Mouse (Mus musculus): ENCODE measurements around the gene Blzf1. TPM values are rescaled to one million over a fixed set of nuclear protein-coding genes. Genes with fewer than 3 reads are reported as not detected.
A peak's percentile ranks its signal among the peaks of the same experiment; 100 is the strongest.

Gene Blzf1
- polyA plus RNA-seq, 1 experiment from 2014 or later = 25.8 TPM

DNA sequence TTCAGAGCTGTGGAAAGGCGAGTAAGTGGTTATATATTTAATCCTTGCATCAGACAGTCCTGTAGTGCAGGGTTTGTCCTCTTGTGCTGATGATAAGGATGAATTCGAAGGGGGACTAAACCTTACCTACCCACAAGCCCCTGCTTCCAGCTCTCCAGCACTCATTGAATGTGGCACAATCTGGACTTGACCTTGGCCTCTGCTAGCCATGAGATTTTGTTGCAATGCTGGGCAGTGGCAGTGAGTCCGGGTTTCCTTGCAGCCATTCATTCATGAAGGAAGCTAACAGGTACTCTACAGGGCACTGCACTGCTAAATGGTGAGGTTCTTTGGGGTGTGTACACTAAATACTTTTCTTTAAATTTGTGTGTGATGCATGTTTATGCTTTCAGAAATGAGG lies 52.5 kb downstream of the Blzf1 start:
- no peak overlapping the region for H3K9ac ChIP-seq (ENCODE audit: low read depth, low read length)
- WGBS (ENCODE audit: insufficient replicate concordance) = 72% methylated on average over 3 of the region's 3 CpGs
- no peak overlapping the region for H3K4me2 ChIP-seq
- no peaks in the 10 kb centered on the region for H3K27me3 ChIP-seq (ENCODE audit: control insufficient read depth, insufficient read depth, low read length)
- H3K36me3 ChIP-seq (ENCODE audit: control insufficient read depth, insufficient read depth, low read length) = peaks cover 2% of the 10 kb centered on the region; the same call in 1 of the 2 replicates
- peaks cover 10% of the 10 kb centered on the region for H3K4me1 ChIP-seq (ENCODE audit: control insufficient read depth, insufficient read depth, low read length)
- no peak for ATAC-seq (replicated peaks; ENCODE audit: insufficient number of reproducible peaks, low FRiP score, low TSS enrichment)
- no peak overlapping the region for H3K4me3 ChIP-seq (ENCODE audit: low read depth, low read length)
- H3K27ac ChIP-seq (ENCODE audit: low read depth, low read length) = no peak overlapping the region
- H3K9me3 ChIP-seq (replicated peaks; ENCODE audit: control insufficient read depth, low read length) = no peaks in the 10 kb centered on the region

DNA sequence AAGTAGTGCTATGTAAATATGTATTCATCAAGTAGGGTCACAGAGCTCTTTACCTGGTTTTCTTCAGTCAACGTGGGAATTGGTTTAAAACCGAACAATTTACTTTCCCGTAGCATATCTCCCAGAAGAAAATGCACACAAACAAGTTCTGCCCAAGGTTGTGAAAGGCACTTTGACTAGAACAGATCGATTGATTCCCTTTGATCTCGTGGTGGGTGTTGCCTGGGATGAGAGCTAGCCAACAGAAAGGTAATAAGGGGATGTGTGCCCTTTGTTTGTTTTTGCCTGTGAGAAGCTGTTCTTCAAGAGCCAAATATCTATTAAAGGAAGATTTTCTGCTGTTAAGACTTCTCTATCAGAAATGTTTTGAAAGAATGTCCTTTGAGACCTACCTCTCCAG lies 54.7 kb downstream of the Blzf1 start:
- H3K36me3 ChIP-seq (ENCODE audit: control insufficient read depth, insufficient read depth, low read length) = peaks cover 2% of the 10 kb centered on the region; the same call in 1 of the 2 replicates
- peaks cover 14% of the 10 kb centered on the region for H3K4me1 ChIP-seq (ENCODE audit: control insufficient read depth, insufficient read depth, low read length)
- H3K4me3 ChIP-seq (ENCODE audit: low read depth, low read length) = no peak overlapping the region
- H3K27ac ChIP-seq (ENCODE audit: low read depth, low read length) = no peak overlapping the region
- 68% methylated on average over 5 of the region's 5 CpGs for WGBS (ENCODE audit: insufficient replicate concordance)
- ATAC-seq (replicated peaks; ENCODE audit: insufficient number of reproducible peaks, low FRiP score, low TSS enrichment) = no peak
- H3K27me3 ChIP-seq (ENCODE audit: control insufficient read depth, insufficient read depth, low read length) = no peaks in the 10 kb centered on the region
- H3K9me3 ChIP-seq (replicated peaks; ENCODE audit: control insufficient read depth, low read length) = no peaks in the 10 kb centered on the region
- H3K4me2 ChIP-seq = no peak overlapping the region
- H3K9ac ChIP-seq (ENCODE audit: low read depth, low read length) = no peak overlapping the region

DNA sequence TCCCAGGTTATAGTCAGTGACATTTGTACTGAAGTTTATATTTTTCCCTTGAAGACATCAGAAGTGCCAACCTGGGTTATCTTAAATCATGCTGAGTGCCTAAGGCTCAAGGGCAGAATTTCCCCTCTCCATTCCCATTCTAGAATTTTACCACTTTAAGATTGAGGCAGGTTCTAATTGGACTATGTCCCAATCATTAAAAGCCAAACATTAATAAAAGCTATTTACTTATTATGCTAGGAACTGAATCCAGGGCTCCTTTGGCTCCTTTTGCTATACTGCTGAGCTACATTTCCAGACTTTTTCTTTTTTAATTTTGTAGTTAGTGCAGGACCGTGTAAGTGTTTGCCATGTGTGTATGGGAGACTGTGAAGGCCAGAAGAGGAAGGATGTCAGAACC lies 55.9 kb downstream of the Blzf1 start:
- H3K27ac ChIP-seq (ENCODE audit: low read depth, low read length) = no peak overlapping the region
- no peak for ATAC-seq (replicated peaks; ENCODE audit: insufficient number of reproducible peaks, low FRiP score, low TSS enrichment)
- no peaks in the 10 kb centered on the region for H3K36me3 ChIP-seq (ENCODE audit: control insufficient read depth, insufficient read depth, low read length)
- no peak overlapping the region for H3K4me2 ChIP-seq
- H3K4me3 ChIP-seq (ENCODE audit: low read depth, low read length) = no peak overlapping the region
- H3K9me3 ChIP-seq (replicated peaks; ENCODE audit: control insufficient read depth, low read length) = no peaks in the 10 kb centered on the region
- peaks cover 15% of the 10 kb centered on the region for H3K4me1 ChIP-seq (ENCODE audit: control insufficient read depth, insufficient read depth, low read length)
- H3K9ac ChIP-seq (ENCODE audit: low read depth, low read length) = no peak overlapping the region
- no peaks in the 10 kb centered on the region for H3K27me3 ChIP-seq (ENCODE audit: control insufficient read depth, insufficient read depth, low read length)
- 78% methylated on average over 1 of the region's 1 CpGs for WGBS (ENCODE audit: insufficient replicate concordance)

DNA sequence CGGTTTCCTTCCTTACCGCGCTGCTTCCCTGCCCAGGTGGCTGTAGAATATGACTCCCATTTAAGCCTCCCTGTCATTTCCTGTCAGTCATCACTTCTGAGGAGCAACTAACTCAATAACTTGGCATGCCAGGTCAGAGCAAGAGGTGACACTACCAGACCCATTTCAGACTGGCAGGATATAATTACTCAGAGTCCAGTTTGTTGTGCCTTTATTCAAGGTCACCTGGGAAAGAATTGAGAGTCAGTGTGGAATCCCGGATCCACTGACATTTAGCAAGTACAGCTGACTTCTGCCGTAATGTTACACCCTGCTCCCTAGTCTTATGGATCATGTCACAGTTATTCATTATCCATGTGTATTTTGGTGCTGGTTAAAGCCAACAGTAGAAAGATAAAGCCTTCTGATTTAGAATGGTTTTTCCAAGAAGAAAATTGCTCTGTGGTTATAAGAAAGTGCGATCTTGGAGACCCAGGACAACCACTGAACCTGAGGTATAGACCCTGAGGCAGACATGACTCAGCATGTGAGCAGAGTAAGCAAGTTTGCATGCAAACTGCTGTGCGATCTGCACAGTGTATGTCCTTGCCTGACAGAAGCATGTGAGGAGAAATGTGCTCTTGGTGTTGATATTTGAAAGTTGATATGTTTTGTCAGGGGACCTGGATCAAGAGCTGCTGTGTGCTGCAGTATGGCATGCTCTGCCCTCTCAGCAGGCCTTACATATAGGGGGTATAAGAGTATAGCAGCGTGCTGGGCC lies 56.7 kb downstream of the Blzf1 start:
- Histone ChIP-seq H3K9me3 (replicated peaks; ENCODE audit: control insufficient read depth, low read length) (no peaks in the 10 kb centered on the region), H3K4me2 (peak overlapping the region; percentile 92), H3K4me1 (ENCODE audit: control insufficient read depth, insufficient read depth, low read length) (peaks cover 15% of the 10 kb centered on the region), H3K9ac (ENCODE audit: low read depth, low read length) (peak overlapping the region; percentile 87; the same call in 1 of the 2 replicates), H3K27me3 (ENCODE audit: control insufficient read depth, insufficient read depth, low read length) (no peaks in the 10 kb centered on the region), H3K27ac (ENCODE audit: low read depth, low read length) (no peak overlapping the region), H3K4me3 (ENCODE audit: low read depth, low read length) (peak overlapping the region; percentile 79), H3K36me3 (ENCODE audit: control insufficient read depth, insufficient read depth, low read length) (no peaks in the 10 kb centered on the region)
- ATAC-seq (replicated peaks; ENCODE audit: insufficient number of reproducible peaks, low FRiP score, low TSS enrichment) = no peak
- 59% methylated on average over 8 of the region's 8 CpGs for WGBS (ENCODE audit: insufficient replicate concordance)

DNA sequence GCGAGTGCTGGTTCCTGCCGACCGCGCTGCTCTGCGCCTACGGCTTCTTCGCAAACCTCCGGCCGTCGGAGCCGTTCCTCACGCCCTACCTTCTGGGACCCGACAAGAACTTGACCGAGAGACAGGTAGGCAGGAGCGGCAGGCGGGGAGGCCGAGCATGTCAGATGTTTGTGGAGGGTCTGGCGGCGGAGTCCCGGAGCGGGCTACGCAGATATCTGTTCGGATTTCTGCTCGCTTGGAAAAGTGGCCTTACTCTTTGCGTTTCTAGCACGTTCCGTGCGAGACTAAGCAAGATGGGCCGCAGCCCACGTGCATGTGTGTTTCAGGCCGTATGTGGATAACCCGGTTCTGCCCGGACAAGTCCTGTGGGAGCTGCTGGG lies 58.0 kb downstream of the Blzf1 start:
- no peak; the same call in none of the 2 replicates for ATAC-seq (replicated peaks; ENCODE audit: insufficient number of reproducible peaks, low FRiP score, low TSS enrichment)
- peak overlapping the region; percentile 92 for H3K4me2 ChIP-seq
- H3K9me3 ChIP-seq (replicated peaks; ENCODE audit: control insufficient read depth, low read length) = no peaks in the 10 kb centered on the region
- peak overlapping the region; percentile 87 for H3K9ac ChIP-seq (ENCODE audit: low read depth, low read length)
- no peaks in the 10 kb centered on the region for H3K27me3 ChIP-seq (ENCODE audit: control insufficient read depth, insufficient read depth, low read length)
- WGBS (ENCODE audit: insufficient replicate concordance) = under 1% methylated on average over 33 of the region's 33 CpGs
- H3K27ac ChIP-seq (ENCODE audit: low read depth, low read length) = peak overlapping the region; percentile 60
- H3K4me1 ChIP-seq (ENCODE audit: control insufficient read depth, insufficient read depth, low read length) = peaks cover 15% of the 10 kb centered on the region
- H3K36me3 ChIP-seq (ENCODE audit: control insufficient read depth, insufficient read depth, low read length) = no peaks in the 10 kb centered on the region
- H3K4me3 ChIP-seq (ENCODE audit: low read depth, low read length) = peak overlapping the region; percentile 79

- H3K4me1 ChIP-seq (ENCODE audit: control insufficient read depth, insufficient read depth, low read length) = peaks cover 15% of the 10 kb centered on the region
- H3K27me3 ChIP-seq (ENCODE audit: control insufficient read depth, insufficient read depth, low read length) = no peaks in the 10 kb centered on the region
- H3K36me3 ChIP-seq (ENCODE audit: control insufficient read depth, insufficient read depth, low read length) = no peaks in the 10 kb centered on the region
- peak within 1 kb of the TSS; percentile 79 for H3K4me3 ChIP-seq (ENCODE audit: low read depth, low read length)
- peak within 1 kb of the TSS; percentile 92 for H3K4me2 ChIP-seq
- peak; percentile 96 for ATAC-seq (replicated peaks; ENCODE audit: insufficient number of reproducible peaks, low FRiP score, low TSS enrichment)
- no peaks in the 10 kb centered on the region for H3K9me3 ChIP-seq (replicated peaks; ENCODE audit: control insufficient read depth, low read length)
- WGBS (ENCODE audit: insufficient replicate concordance) = 2% methylated on average over 56 of the region's 79 CpGs
- H3K9ac ChIP-seq (ENCODE audit: low read depth, low read length) = peak within 1 kb of the TSS; percentile 87
- H3K27ac ChIP-seq (ENCODE audit: low read depth, low read length) = peak within 1 kb of the TSS; percentile 90
Observed at GRCm38 (mm10) chr1:164248465-164249331, 58.6 kb downstream of the Blzf1 start, which contains the start of gene Slc19a2. Gene Slc19a2 (plus strand): TSS chr1:164249046.

DNA sequence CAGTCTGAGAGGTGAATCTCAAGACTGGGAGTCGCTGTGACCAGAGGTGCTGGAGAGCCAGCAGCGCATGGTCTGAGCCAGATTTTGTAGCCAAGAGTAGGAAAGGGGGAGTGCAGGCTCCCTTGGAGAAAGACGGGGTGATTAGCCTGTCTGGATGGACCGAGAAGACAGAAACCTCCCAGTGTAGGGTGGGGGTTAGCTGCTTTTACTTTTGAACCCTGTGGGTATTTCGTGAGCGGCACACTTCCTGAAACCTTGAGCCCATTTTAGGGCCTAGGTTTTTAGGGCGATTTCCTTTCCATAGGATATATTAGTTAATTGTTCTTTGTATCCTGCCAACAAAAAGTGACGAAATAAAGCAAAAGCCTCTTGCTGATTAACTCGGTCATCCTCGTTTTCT lies 59.3 kb downstream of the Blzf1 start:
- no peaks in the 10 kb centered on the region for H3K9me3 ChIP-seq (replicated peaks; ENCODE audit: control insufficient read depth, low read length)
- peak overlapping the region; percentile 79 for H3K4me3 ChIP-seq (ENCODE audit: low read depth, low read length)
- peak overlapping the region; percentile 90 for H3K27ac ChIP-seq (ENCODE audit: low read depth, low read length)
- peak overlapping the region; percentile 75 for H3K9ac ChIP-seq (ENCODE audit: low read depth, low read length)
- WGBS (ENCODE audit: insufficient replicate concordance) = 8% methylated on average over 10 of the region's 10 CpGs
- H3K36me3 ChIP-seq (ENCODE audit: control insufficient read depth, insufficient read depth, low read length) = no peaks in the 10 kb centered on the region
- H3K27me3 ChIP-seq (ENCODE audit: control insufficient read depth, insufficient read depth, low read length) = no peaks in the 10 kb centered on the region
- ATAC-seq (replicated peaks; ENCODE audit: insufficient number of reproducible peaks, low FRiP score, low TSS enrichment) = no peak
- H3K4me1 ChIP-seq (ENCODE audit: control insufficient read depth, insufficient read depth, low read length) = peaks cover 15% of the 10 kb centered on the region
- H3K4me2 ChIP-seq = peak overlapping the region; percentile 63

- 42% methylated on average over 8 of the region's 8 CpGs for WGBS (ENCODE audit: insufficient replicate concordance)
- Histone ChIP-seq H3K27ac (ENCODE audit: low read depth, low read length) (peak overlapping the region; percentile 90; the same call in 1 of the 2 replicates), H3K36me3 (ENCODE audit: control insufficient read depth, insufficient read depth, low read length) (no peaks in the 10 kb centered on the region)
Observed at GRCm38 (mm10) chr1:164247442-164247841, 59.8 kb downstream of the Blzf1 start.

More at GRCm38 (mm10) chr1:164247442-164247841, 59.8 kb downstream of the Blzf1 start:
- Histone ChIP-seq H3K27me3 (ENCODE audit: control insufficient read depth, insufficient read depth, low read length) (no peaks in the 10 kb centered on the region), H3K4me3 (ENCODE audit: low read depth, low read length) (peak overlapping the region; percentile 79; the same call in 1 of the 2 replicates), H3K9me3 (replicated peaks; ENCODE audit: control insufficient read depth, low read length) (no peaks in the 10 kb centered on the region), H3K4me1 (ENCODE audit: control insufficient read depth, insufficient read depth, low read length) (peaks cover 15% of the 10 kb centered on the region), H3K9ac (ENCODE audit: low read depth, low read length) (peak overlapping the region; percentile 75), H3K4me2 (peak overlapping the region; percentile 63)
- ATAC-seq (replicated peaks; ENCODE audit: insufficient number of reproducible peaks, low FRiP score, low TSS enrichment) = no peak

Measured in heart, embryonic 11.5 days (tissue).